Mouse (Mus musculus): Measurements from ENCODE around the gene Hunk. TPM values are rescaled to one million over a fixed set of nuclear protein-coding genes. Genes with fewer than 3 reads are reported as not detected.

Hunk gene
- total and polyA plus RNA-seq, 3 experiments, result 0.01 TPM; not detected in 2

- TF ChIP-seq USF2 (IDR thresholded peaks at IDR 0.05; ENCODE audit: borderline replicate concordance in 1 of 2, insufficient read depth in 1 of 2, low read depth in 1 of 2, low read length in 2 of 2) (no peak), SMC3 (IDR thresholded peaks at IDR 0.05; ENCODE audit: low read depth, low read length) (no peak), MYB (IDR thresholded peaks at IDR 0.05; ENCODE audit: low read depth, low read length) (no peak), E2F4 (IDR thresholded peaks at IDR 0.05; ENCODE audit: borderline replicate concordance, low read depth, low read length) (no peak), GABPA (IDR thresholded peaks at IDR 0.05; ENCODE audit: low read depth, low read length) (no peak), TCF12 (IDR thresholded peaks at IDR 0.05; ENCODE audit: low read depth, low read length) (no peak), POLR2AphosphoS2 (IDR thresholded peaks at IDR 0.05; ENCODE audit: low read length) (no peak), NELFE (IDR thresholded peaks at IDR 0.05; ENCODE audit: low read depth, low read length) (no peak), MYC (IDR thresholded peaks at IDR 0.05; ENCODE audit: low read depth, low read length) (no peak), GATA1 (IDR thresholded peaks at IDR 0.05; ENCODE audit: low read depth, low read length) (no peak), ZNF384 (IDR thresholded peaks at IDR 0.05; ENCODE audit: low read depth, low read length) (no peak), UBTF (IDR thresholded peaks at IDR 0.05; ENCODE audit: borderline replicate concordance, insufficient read depth, low read depth, low read length) (no peak), TBP (IDR thresholded peaks at IDR 0.05; ENCODE audit: low read depth, low read length) (no peak), CHD1 (IDR thresholded peaks at IDR 0.05; ENCODE audit: low read depth, low read length) (no peak), SIN3A (IDR thresholded peaks at IDR 0.05; ENCODE audit: low read length) (no peak), ETS1 (IDR thresholded peaks at IDR 0.05; ENCODE audit: low read depth, low read length) (no peak)
- Histone ChIP-seq H3K9me3 (replicated peaks; ENCODE audit: insufficient read depth, low read length) (no peaks in the 10 kb centered on the region), H3K9ac (ENCODE audit: control insufficient read depth, low read depth, low read length, poor library complexity, severe bottlenecking) (no peak overlapping the region), H3K36me3 (ENCODE audit: control insufficient read depth in 1 of 2, insufficient read depth in 2 of 2, low read length in 2 of 2) (no peaks in the 10 kb centered on the region), H3K27ac (ENCODE audit: control insufficient read depth, low read depth, low read length) (no peak overlapping the region), H3K4me1 (ENCODE audit: control insufficient read depth in 1 of 2, insufficient read depth in 2 of 2, low read length in 2 of 2) (no peaks in the 10 kb centered on the region), H3K79me2 (ENCODE audit: control insufficient read depth, insufficient read depth, low read length, poor library complexity) (no peaks in the 10 kb centered on the region), H3K4me3 (ENCODE audit: control insufficient read depth in 1 of 2, insufficient read depth in 1 of 2, low read depth in 2 of 2, low read length in 2 of 2) (no peak overlapping the region), H3K27me3 (ENCODE audit: control insufficient read depth in 1 of 2, insufficient read depth in 2 of 2, low read length in 2 of 2) (no peaks in the 10 kb centered on the region)
- DNase-seq (ENCODE audit: low read depth, low spot score), result no peak
Observed at GRCm38 (mm10) chr16:90384058-90384457, 1.8 kb upstream of the Hunk start.

- H3K79me2 ChIP-seq (ENCODE audit: control insufficient read depth, insufficient read depth, low read length, poor library complexity), result no peaks in the 10 kb centered on the region
- H3K9ac ChIP-seq (ENCODE audit: control insufficient read depth, low read depth, low read length, poor library complexity, severe bottlenecking), result no peak overlapping the region
- no peaks in the 10 kb centered on the region for H3K27me3 ChIP-seq (ENCODE audit: control insufficient read depth in 1 of 2, insufficient read depth in 2 of 2, low read length in 2 of 2)
- no peak overlapping the region for H3K27ac ChIP-seq (ENCODE audit: control insufficient read depth, low read depth, low read length)
- no peak for DNase-seq (ENCODE audit: low read depth, low spot score)
- H3K4me1 ChIP-seq (ENCODE audit: control insufficient read depth in 1 of 2, insufficient read depth in 2 of 2, low read length in 2 of 2), result no peaks in the 10 kb centered on the region
- no peaks in the 10 kb centered on the region for H3K9me3 ChIP-seq (replicated peaks; ENCODE audit: insufficient read depth, low read length)
- H3K36me3 ChIP-seq (ENCODE audit: control insufficient read depth in 1 of 2, insufficient read depth in 2 of 2, low read length in 2 of 2), result no peaks in the 10 kb centered on the region
- no peak for TF ChIP-seq HCFC1 (IDR thresholded peaks at IDR 0.05; ENCODE audit: low read depth, low read length)
- no peak for TF ChIP-seq NELFE (IDR thresholded peaks at IDR 0.05; ENCODE audit: low read depth, low read length)
- TF ChIP-seq KAT2A (conservative IDR thresholded peaks at IDR 0.05; ENCODE audit: low read depth, low read length), result no peak
- TF ChIP-seq MAFK (IDR thresholded peaks at IDR 0.05; ENCODE audit: borderline replicate concordance, low read depth, low read length), result no peak
- TF ChIP-seq SMC3 (IDR thresholded peaks at IDR 0.05; ENCODE audit: low read depth, low read length), result no peak
- TF ChIP-seq RAD21 (IDR thresholded peaks at IDR 0.05; ENCODE audit: low read depth, low read length), result no peak
- no peak for TF ChIP-seq TAL1 (IDR thresholded peaks at IDR 0.05; ENCODE audit: low read length)
- no peak for TF ChIP-seq GATA1 (IDR thresholded peaks at IDR 0.05; ENCODE audit: low read depth, low read length)
- no peak overlapping the region for H3K4me3 ChIP-seq (ENCODE audit: control insufficient read depth in 1 of 2, insufficient read depth in 1 of 2, low read depth in 2 of 2, low read length in 2 of 2)
Observed at GRCm38 (mm10) chr16:90384846-90385245, 967 bp upstream of the Hunk start.

All from MEL (cell line).